Mouse (Mus musculus): ENCODE data around the gene Fam216a. TPM values are rescaled to one million over a fixed set of nuclear protein-coding genes. Genes with fewer than 3 reads are reported as not detected.
A peak's percentile ranks its signal among the peaks of the same experiment; 100 is the strongest.
"Not testable (repeated sequence)": the region's sequence is repeated elsewhere in the genome, so short reads cannot be mapped to it uniquely, and the experiment has no call there.

Gene Fam216a
- total and polyA plus RNA-seq, 3 experiments: 38.2 to 50.2 (median 41.4) TPM

DNA sequence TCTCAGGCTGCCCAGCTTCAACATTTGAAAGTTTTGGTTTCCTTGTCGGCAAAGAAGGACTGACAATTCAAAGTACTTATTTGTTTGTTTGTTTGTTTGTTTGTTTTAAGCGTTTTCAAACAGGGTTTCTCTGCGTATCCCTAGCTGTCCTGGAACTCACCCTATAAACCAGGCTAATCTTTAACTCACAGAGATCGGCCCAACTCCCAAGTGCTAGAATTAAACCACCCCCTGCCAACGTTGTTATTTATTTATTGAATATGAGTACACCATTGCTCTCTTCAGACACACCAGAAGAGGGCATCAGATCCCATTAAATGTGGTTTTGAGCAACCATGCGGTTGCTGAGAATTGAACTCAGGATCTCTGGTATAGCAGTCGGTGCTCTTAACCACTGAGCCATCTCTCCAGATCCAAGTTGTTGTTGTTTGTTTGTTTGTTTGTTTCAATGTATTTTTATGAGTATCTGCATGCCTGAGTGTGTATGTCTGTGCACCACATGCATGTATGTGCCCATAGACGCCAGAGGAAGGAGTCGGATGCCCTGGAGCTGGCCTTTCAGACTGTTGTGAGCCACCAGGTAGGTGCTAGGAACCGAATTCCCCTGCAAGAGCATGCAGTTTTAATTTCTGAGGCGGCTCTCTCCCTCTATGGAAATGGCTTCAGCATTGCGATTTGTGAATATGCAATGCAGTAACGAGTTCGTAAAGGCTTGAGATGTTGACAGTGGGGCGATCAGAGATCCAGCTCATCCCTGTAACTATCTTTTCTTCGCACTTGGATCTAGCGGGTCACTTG lies 49.3 kb upstream of the Fam216a start, which contains the start of gene Anapc7:
TSS of gene Anapc7 (plus strand) at position 423 of the 798 bp plus-strand sequence.
- dilution Hi-C loops (cut with MboI; ENCODE audit: extremely low pct_ligation_motif_present, extremely low pct_unique_long_range_greater_than_20kb, low sequenced_read_pairs) (no loop called here), in situ Hi-C loops (cut with MboI; ENCODE audit: low pct_ligation_motif_present, low pct_unique_long_range_greater_than_20kb, low sequenced_read_pairs) (no loop called here)
- DNase-seq (ENCODE audit: extremely low read depth): peak; percentile 37

DNA sequence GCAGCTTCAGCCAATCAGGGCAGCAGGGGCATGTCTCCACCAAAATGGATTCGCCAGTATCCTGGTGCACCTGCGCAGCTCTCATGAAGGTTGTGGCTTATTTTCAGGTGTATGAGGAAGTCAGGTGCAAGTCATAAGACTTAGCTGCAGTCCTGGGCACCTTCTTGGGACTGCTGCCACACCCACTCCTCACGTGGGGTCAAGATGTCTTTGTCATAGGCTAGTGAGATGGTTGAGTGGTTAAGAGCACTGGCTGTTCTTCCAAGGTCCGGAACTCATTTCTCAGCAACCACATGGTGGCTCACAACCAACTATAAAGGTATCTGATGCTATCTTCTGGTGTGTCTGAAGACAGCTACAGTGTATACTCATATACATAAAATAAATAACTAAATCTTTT lies 48.5 kb upstream of the Fam216a start:
- H3K4me3 ChIP-seq (replicated peaks in 1 of 3; ENCODE audit: low read depth in 2 of 3, low read length in 2 of 3, poor library complexity in 1 of 3); H3K36me3 ChIP-seq (replicated peaks in 1 of 2; ENCODE audit: control insufficient read depth in 1 of 2, insufficient read depth in 1 of 2, low read length in 1 of 2); in situ Hi-C loops (cut with MboI; ENCODE audit: low pct_ligation_motif_present, low pct_unique_long_range_greater_than_20kb, low sequenced_read_pairs); H3K27me3 ChIP-seq (replicated peaks); H3K9ac ChIP-seq (ENCODE audit: insufficient read depth, low read depth); dilution Hi-C loops (cut with MboI; ENCODE audit: extremely low pct_ligation_motif_present, extremely low pct_unique_long_range_greater_than_20kb, low sequenced_read_pairs); H3K27ac ChIP-seq (ENCODE audit: insufficient read depth, low read depth); H3K9me3 ChIP-seq (replicated peaks; ENCODE audit: low read length); H3K4me2 ChIP-seq (ENCODE audit: insufficient read depth, low read depth, poor library complexity, severe bottlenecking): not testable (repeated sequence)
- TF ChIP-seq USF1 (IDR thresholded peaks at IDR 0.05; ENCODE audit: low read depth, low read length) (peak; percentile 63), NRF1 (IDR thresholded peaks at IDR 0.05; ENCODE audit: low read depth, low read length) (peak; percentile 28; the same call in 1 of the 2 replicates), MAX (IDR thresholded peaks at IDR 0.05; ENCODE audit: low read length) (peak; percentile 67; the same call in 1 of the 2 replicates), POLR2A (IDR thresholded peaks at IDR 0.05; ENCODE audit: low read depth, low read length) (peak; percentile 32; the same call in 1 of the 2 replicates), USF2 (conservative IDR thresholded peaks at IDR 0.05; ENCODE audit: low read depth, low read length) (peak; percentile 54)
- DNase-seq (ENCODE audit: extremely low read depth): peak; percentile 70
- Histone ChIP-seq H3K4me1 (ENCODE audit: control insufficient read depth in 1 of 2, insufficient read depth in 2 of 2) (peaks cover 6 to 20% of the 10 kb centered on the region in 2 experiments; a peak in 3 of 4 replicates), H3K79me2 (replicated peaks; ENCODE audit: control insufficient read depth, extremely low read depth, insufficient read depth, poor library complexity, severe bottlenecking) (peaks cover 13% of the 10 kb centered on the region)

More for the DNA sequence above, 49.3 kb upstream of the Fam216a start, which contains the start of gene Anapc7:
- H3K4me1 ChIP-seq (ENCODE audit: control insufficient read depth in 1 of 2, insufficient read depth in 2 of 2): peaks cover 6 to 20% of the 10 kb centered on the region in 2 experiments; a peak in 3 of 4 replicates
- H3K4me2 ChIP-seq (ENCODE audit: insufficient read depth, low read depth, poor library complexity, severe bottlenecking): peak within 1 kb of the TSS; percentile 97
- peak within 1 kb of the TSS; percentile 82 for H3K9ac ChIP-seq (ENCODE audit: insufficient read depth, low read depth)
- peak; percentile 5; the same call in 1 of the 2 replicates for TF ChIP-seq RAD21 (IDR thresholded peaks at IDR 0.05; ENCODE audit: low read depth, low read length)
- TF ChIP-seq RCOR1 (conservative IDR thresholded peaks at IDR 0.05; ENCODE audit: low read depth, low read length): 0 out of 2 replicates have a peak, but pooled peaks have one; percentile 38
- 0 out of 2 replicates have a peak, but pooled peaks have one; percentile 25 for TF ChIP-seq MAZ (IDR thresholded peaks at IDR 0.05; ENCODE audit: low read depth, low read length)
- TF ChIP-seq CHD1 (IDR thresholded peaks at IDR 0.05; ENCODE audit: low read depth, low read length): 0 out of 2 replicates have a peak, but pooled peaks have one; percentile 51
- no peak for TF ChIP-seq TBP (conservative IDR thresholded peaks at IDR 0.05; ENCODE audit: low read depth, low read length)
- peak in 1 of 2 experiments; percentile 41; a peak in 2 of 4 replicates for TF ChIP-seq CTCF (conservative IDR thresholded peaks at IDR 0.05 in 1 of 2, IDR thresholded peaks at IDR 0.05 in 1 of 2; ENCODE audit: low read depth in 2 of 2, low read length in 2 of 2)
- no peak; the same call in 1 of the 2 replicates for TF ChIP-seq POLR2AphosphoS2 (IDR thresholded peaks at IDR 0.05; ENCODE audit: low read depth, low read length)
- peak; percentile 42; the same call in 1 of the 2 replicates for TF ChIP-seq MYC (IDR thresholded peaks at IDR 0.05; ENCODE audit: low read depth, low read length)
- no peaks in the 10 kb centered on the region for H3K9me3 ChIP-seq (replicated peaks; ENCODE audit: low read length)
- peaks cover 17% of the 10 kb centered on the region for H3K79me2 ChIP-seq (replicated peaks; ENCODE audit: control insufficient read depth, extremely low read depth, insufficient read depth, poor library complexity, severe bottlenecking)
- H3K4me3 ChIP-seq (replicated peaks in 1 of 3; ENCODE audit: low read depth in 2 of 3, low read length in 2 of 3, poor library complexity in 1 of 3): peak within 1 kb of the TSS; percentile 94 to 98 (median 95)
- H3K27ac ChIP-seq (ENCODE audit: insufficient read depth, low read depth): peak within 1 kb of the TSS; percentile 56
- H3K36me3 ChIP-seq (replicated peaks in 1 of 2; ENCODE audit: control insufficient read depth in 1 of 2, insufficient read depth in 1 of 2, low read length in 1 of 2): peaks cover 0 to 15% of the 10 kb centered on the region in 2 experiments
- H3K27me3 ChIP-seq (replicated peaks): no peaks in the 10 kb centered on the region

Data from CH12.LX (cell line).